Comparison of ENCODE assay signal across 9 mouse cellular contexts in genomic region chr4:58867242-58867641, GRCm38 (mm10). TPM values are rescaled to one million over a fixed set of nuclear protein-coding genes. Genes with fewer than 3 reads are reported as not detected.
DNase-seq lines count a peak whose midpoint lies in the region; ATAC-seq and TF ChIP-seq lines count a peak whose summit lies in the region.
"Had no signal": no experiment of that assay in that cellular context is flagged by ENCODE, and none has a peak within 500 bp of the region (broad histone marks: within the 10 kb centered on the region; RNA-seq: fewer than 3 reads in every experiment).

No protein-coding gene starts in this region.

- no peak for TF ChIP-seq CTCF in midbrain, postnatal 0 days (IDR thresholded peaks at IDR 0.05)

- peak; percentile 93 for DNase-seq in heart, adult 11 months
- no peak for DNase-seq in heart, postnatal 25 days (ENCODE audit: low spot score)
- DNase-seq in midbrain, postnatal 0 days (ENCODE audit: low spot score), result peak; percentile 4
- DNase-seq in midbrain, embryonic 11.5 days (ENCODE audit: low spot score, missing footprints), result no peak
- peak; percentile 82 for DNase-seq in skeletal muscle tissue, adult 2 months (ENCODE audit: low read depth, low spot score)
- no peak for DNase-seq in neural tube, embryonic 10.5 days (ENCODE audit: extremely low spot score, low spot score)

- no peak overlapping the region for H3K27ac ChIP-seq in midbrain, postnatal 0 days (ENCODE audit: low read depth, low read length)
- no peak overlapping the region for H3K27ac ChIP-seq in midbrain, embryonic 11.5 days (ENCODE audit: low read depth, low read length)
- H3K27ac ChIP-seq: embryonic facial prominence, embryonic 13.5 days had no signal

- no peaks in the 10 kb centered on the region for H3K9me3 ChIP-seq in midbrain, postnatal 0 days (ENCODE audit: low read length)
- H3K9me3 ChIP-seq in midbrain, embryonic 11.5 days (ENCODE audit: control insufficient read depth, low read length), result no peaks in the 10 kb centered on the region
- H3K9me3 ChIP-seq: embryonic facial prominence, embryonic 13.5 days had no signal

- H3K27me3 ChIP-seq in midbrain, postnatal 0 days (ENCODE audit: insufficient read depth, low read length), result no peaks in the 10 kb centered on the region
- no peaks in the 10 kb centered on the region for H3K27me3 ChIP-seq in midbrain, embryonic 11.5 days (ENCODE audit: control insufficient read depth, insufficient read depth, low read length)
- H3K27me3 ChIP-seq: embryonic facial prominence, embryonic 13.5 days had no signal

- H3K4me3 ChIP-seq in midbrain, postnatal 0 days (ENCODE audit: low read depth, low read length), result no peak overlapping the region
- no peak overlapping the region for H3K4me3 ChIP-seq in midbrain, embryonic 11.5 days (ENCODE audit: low read depth, low read length)
- H3K4me3 ChIP-seq: embryonic facial prominence, embryonic 13.5 days had no signal

- intact Hi-C loops in heart, postnatal 25 days (cut with DNase I), result no loop called here

- WGBS in midbrain, postnatal 0 days, result 90% methylated on average over 6 of the region's 6 CpGs
- WGBS in midbrain, embryonic 11.5 days, result 97% methylated on average over 6 of the region's 6 CpGs

- H3K36me3 ChIP-seq in midbrain, postnatal 0 days (ENCODE audit: insufficient read depth, low read length), result peaks cover 14% of the 10 kb centered on the region; the same call in 1 of the 2 replicates
- peaks cover 2% of the 10 kb centered on the region; the same call in 1 of the 2 replicates for H3K36me3 ChIP-seq in midbrain, embryonic 11.5 days (ENCODE audit: control insufficient read depth, insufficient read depth, low read length)

- no peak for ATAC-seq in midbrain, postnatal 0 days (ENCODE audit: low FRiP score)
- ATAC-seq in midbrain, embryonic 11.5 days (ENCODE audit: low FRiP score), result no peak
- ATAC-seq in erythroblast, adult 5-6 weeks (replicated peaks; ENCODE audit: low FRiP score, poor library complexity, severe bottlenecking), result peak; percentile 99
- ATAC-seq in granulocyte monocyte progenitor cell, adult 5-6 weeks (replicated peaks; ENCODE audit: poor library complexity, severe bottlenecking), result no peak

- no peaks in the 10 kb centered on the region for H3K4me1 ChIP-seq in midbrain, postnatal 0 days (ENCODE audit: insufficient read depth, low read length)
- H3K4me1 ChIP-seq in midbrain, embryonic 11.5 days (ENCODE audit: control insufficient read depth, insufficient read depth, low read length), result no peaks in the 10 kb centered on the region
- H3K4me1 ChIP-seq: embryonic facial prominence, embryonic 13.5 days had no signal

- no peak overlapping the region for H3K9ac ChIP-seq in midbrain, postnatal 0 days (replicated peaks; ENCODE audit: low read length, poor library complexity, severe bottlenecking)
- H3K9ac ChIP-seq in midbrain, embryonic 11.5 days (ENCODE audit: low read length), result no peak overlapping the region
- H3K9ac ChIP-seq: embryonic facial prominence, embryonic 13.5 days had no signal

- H3K4me2 ChIP-seq in midbrain, postnatal 0 days (ENCODE audit: low read depth, low read length, poor library complexity, severe bottlenecking), result no peak overlapping the region
- H3K4me2 ChIP-seq in midbrain, embryonic 11.5 days, result no peak overlapping the region
- H3K4me2 ChIP-seq: embryonic facial prominence, embryonic 13.5 days had no signal

RNA-seq across cellular contexts. Expression of gene Ecpas, which starts 45.3 kb away (rescaled TPM):
- 100 to 1,000 TPM; 188 to 190 TPM for total RNA-seq in heart, postnatal 25 days (2021)
- 64.8 and 77.5 TPM in 2 replicates for total RNA-seq in midbrain, postnatal 0 days (2014; rRNA removed)
- 28.4 and 36.8 TPM in 2 replicates for polyA plus RNA-seq in midbrain, postnatal 0 days (2015; fragmentation: Nextera tagmentation; extraction: Ambion mirVana)
- 38.7 and 42.3 TPM in 2 replicates for polyA plus RNA-seq in midbrain, embryonic 11.5 days (2014; fragmentation: Nextera tagmentation; extraction: Ambion mirVana)
- total RNA-seq in erythroblast, adult 5-6 weeks (2015; ENCODE audit: low replicate concordance), result 21.9 and 26.1 TPM in 2 replicates
- 19.1 and 27.2 TPM in 2 replicates for total RNA-seq in erythroblast, adult 5-6 weeks (2017; ENCODE audit: low replicate concordance)
- 133 and 142 TPM in 2 replicates for total RNA-seq in granulocyte monocyte progenitor cell, adult 5-6 weeks (2014; fragmentation: Nextera tagmentation)
- total RNA-seq in granulocyte monocyte progenitor cell, adult 5-6 weeks (2017), result 88.5 and 92.9 TPM in 2 replicates

Comparison
In these comparisons a context has a peak if more than half of its experiments do, and no peak if none do; other contexts are left out.
1. DNase-seq: peak in heart, adult 11 months (single experiment), midbrain, postnatal 0 days (single experiment) and skeletal muscle tissue, adult 2 months (single experiment); none in heart, postnatal 25 days (single experiment), midbrain, embryonic 11.5 days (single experiment) and neural tube, embryonic 10.5 days (single experiment).